Mouse (Mus musculus) ovary, postnatal 36 days (tissue): ENCODE data around the gene Rarb.

ENCODE experiments used
- DNase-seq: peaks from one replicate; pipeline ENCODE4 v3.0.0; 2022; ENCODE audit warnings: low spot score, mixed read lengths

Gene Rarb

DNA sequence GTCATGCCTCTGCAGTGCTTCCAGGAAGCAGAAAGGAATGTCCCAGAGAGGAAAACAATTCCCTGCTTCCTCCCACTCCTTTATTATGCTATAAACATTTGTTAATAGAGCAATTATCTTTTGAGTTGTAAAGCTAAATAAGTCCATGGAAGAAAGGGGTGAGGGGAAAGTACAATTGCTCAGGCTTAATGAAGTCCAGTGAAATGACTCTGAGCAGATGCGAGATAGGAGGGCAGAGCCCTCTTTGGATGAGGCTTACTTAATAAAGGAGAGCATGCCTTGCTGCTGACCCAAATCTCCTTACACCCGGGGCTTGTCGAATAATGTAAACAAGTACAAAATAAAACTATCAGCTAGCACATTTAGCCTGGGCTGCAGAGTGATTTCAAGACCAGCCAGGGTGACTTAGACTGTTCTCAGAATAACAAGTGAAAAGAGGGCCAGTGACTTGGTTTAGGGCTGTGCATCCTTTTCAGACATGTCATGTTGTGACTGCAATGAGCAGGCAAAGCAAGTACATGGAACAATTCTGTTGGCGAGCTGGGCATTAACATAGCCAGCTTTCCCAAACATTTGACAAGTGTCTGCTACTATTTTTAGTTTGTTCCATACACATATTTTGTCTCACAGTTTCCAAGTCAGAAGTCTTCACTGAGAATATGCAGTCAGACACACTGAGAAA lies 83.5 kb downstream of the Rarb start:
- DNase-seq, result no peak

GRCm38 (mm10) chr14:16733595-16734298 lies 85.2 kb downstream of the Rarb start:
- DNase-seq, result no peak

DNA sequence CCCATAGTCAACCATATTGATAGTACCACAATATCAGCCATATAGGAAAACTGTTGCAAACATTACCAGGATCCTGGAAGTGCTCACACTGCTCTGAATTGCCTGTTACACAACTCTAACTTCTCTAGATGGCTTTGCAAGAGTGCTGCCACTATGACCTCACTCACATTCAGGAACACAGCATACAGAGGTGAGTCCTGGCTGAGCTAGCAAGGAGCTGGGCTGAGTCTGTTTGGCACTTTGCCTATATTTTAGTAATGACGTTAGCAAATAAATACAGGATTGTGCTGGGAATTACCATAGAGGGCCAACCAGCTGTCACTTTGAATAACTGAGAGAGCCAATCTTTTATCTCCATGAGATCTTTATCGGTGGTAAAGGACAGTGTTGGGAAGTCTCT lies 86.9 kb downstream of the Rarb start:
- no peak for DNase-seq

- no peak for DNase-seq
These were observed 90.6 kb downstream of the Rarb start for GRCm38 (mm10) chr14:16728175-16728838.

GRCm38 (mm10) chr14:16723991-16724390 lies 95.0 kb downstream of the Rarb start:
- no peak for DNase-seq

- no peak for DNase-seq
These were observed 101.1 kb downstream of the Rarb start for GRCm38 (mm10) chr14:16717821-16718220.

DNA sequence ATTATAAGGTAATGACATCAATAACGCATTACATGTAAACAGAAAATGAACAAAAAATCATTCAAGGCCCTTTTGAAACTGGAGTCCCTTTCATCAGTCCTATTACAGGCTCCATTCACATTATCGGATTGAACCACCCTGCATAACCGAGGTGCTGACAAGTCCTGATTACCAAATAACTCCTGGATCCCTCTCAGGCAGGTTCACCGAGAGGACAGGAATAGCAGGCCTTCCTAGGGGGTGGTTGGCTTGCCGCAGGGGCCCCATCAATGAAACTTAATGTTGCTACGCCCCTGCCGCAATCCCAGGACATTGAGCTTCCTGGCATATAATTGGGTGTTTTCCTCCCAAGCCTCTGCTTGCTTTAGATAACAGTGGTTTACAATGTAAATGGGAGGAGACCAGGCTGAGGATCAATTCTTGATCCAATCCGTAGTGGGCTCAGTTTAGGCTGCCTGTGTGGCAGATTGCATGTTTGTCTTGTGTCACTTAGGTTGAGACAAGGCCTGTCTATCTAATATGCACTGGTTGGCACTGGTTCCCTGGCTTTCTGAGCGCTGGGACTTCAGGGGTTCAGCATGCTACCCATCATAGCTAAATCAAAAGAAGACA lies 104.5 kb downstream of the Rarb start:
- no peak for DNase-seq

DNA sequence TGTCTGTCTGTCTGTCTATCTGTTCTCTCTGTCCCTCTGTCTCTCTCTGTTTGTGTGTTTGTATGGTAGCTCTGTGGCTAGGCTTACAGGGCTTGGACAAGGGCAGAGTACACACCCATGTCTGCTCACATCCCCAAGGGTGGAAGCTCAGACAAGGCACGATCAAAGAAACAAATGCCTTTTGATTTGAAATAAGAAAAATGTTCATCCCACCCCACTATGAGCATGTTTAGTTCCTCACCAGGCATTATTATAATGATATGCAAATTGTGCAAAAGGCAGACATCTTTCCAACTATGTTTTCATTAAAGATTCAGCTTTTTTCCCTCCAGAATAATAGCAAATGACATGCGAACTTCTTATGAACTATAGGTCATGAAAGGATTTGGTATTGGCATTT lies 105.2 kb downstream of the Rarb start:
- no peak for DNase-seq

GRCm38 (mm10) chr14:16699228-16699627 lies 119.7 kb downstream of the Rarb start:
- DNase-seq, result no peak

DNA sequence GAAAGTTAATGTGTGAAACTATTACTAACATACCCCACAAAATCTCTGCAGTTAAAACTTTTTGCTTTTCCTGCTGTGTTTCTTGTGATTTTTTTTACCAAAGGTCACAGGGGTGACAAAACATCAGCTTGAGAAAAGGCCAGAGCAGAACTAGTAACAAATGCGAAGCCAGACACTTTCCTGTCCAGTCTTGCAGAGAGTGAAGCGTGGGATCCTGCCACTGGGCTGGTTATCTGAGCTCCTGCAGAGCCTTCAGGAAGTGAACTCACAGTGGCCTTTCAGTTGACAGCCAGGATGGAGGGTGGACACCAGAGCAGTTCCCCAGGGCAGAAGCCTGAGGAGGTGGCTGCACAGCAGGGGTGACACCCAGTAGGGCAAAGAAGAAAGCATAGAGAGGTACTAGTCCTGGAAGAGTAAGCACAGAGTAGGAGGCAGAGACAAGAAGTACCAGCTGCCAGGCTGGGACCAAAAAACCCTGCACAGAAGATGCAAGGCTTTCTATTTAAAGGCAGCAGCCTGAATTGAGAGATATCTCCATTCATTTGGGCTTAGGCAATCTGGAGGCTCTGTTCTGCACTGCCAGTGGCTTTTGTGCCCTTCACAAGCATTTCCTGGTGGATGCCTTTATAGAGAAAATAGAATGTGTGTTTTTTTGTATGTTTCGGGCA lies 123.4 kb downstream of the Rarb start:
- no peak for DNase-seq

DNA sequence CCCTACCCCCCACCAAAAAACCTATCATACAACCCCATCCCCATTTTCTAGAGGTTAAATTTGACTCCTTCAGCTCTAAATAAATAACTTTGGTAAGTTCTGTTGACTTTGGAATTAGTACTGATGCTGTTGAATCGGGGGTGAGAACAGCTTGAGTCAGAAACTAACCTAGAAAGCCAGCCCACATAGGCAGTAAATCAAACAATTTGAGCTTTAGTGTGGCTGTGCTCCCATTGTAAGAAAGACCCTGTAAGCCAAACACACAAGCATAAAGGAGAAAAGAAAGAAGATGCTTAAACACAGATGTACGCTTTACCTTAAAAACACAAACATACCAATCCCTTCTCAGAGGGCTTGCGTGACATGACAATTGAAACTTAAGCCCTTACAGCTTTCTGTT lies 140.6 kb downstream of the Rarb start:
- DNase-seq, result no peak

- no peak for DNase-seq
These were observed 141.9 kb downstream of the Rarb start for GRCm38 (mm10) chr14:16677081-16677480.

DNA sequence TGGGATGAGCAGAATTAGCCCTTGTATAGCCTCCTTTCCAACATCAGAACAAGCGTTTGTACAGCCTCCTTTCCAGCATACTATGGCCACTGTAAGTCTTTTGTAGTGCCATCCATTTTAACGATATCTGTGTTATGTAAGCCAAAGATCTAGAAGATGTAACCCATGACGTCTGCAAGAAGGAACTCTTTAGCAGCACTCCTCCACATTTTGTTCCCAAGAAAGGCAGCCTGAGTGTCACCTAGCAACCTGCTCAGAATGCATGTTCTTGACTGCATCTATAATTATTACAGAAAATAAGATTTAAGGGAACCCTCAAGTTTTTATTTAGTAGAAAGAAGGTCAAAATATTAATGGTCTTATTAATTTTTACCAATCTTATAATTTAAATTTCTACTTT lies 148.4 kb downstream of the Rarb start:
- DNase-seq, result no peak

- no peak for DNase-seq
These were observed 179.6 kb downstream of the Rarb start for GRCm38 (mm10) chr14:16639153-16639943.

- DNase-seq, result no peak
These were observed 205.0 kb downstream of the Rarb start for GRCm38 (mm10) chr14:16613975-16614374.

DNA sequence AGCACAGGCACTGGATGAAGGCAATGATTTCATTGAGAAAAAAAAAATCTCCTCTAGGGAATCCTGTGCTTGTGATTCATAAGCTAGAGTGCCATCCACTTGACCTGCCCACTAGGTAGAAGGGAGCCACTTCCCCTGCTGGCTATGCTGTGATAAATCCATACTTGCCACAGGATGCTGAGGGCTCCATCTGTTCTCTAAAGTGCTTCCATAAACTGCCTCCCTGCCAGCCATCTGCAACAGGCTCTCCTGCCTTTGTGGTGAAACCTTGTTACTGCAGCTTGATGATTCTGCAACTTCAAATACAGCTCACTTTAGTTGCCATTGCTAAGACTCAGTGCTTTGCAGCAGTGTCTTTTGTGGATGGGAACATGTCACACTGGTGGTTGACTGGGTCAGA lies 213.5 kb downstream of the Rarb start:
- DNase-seq, result no peak

DNA sequence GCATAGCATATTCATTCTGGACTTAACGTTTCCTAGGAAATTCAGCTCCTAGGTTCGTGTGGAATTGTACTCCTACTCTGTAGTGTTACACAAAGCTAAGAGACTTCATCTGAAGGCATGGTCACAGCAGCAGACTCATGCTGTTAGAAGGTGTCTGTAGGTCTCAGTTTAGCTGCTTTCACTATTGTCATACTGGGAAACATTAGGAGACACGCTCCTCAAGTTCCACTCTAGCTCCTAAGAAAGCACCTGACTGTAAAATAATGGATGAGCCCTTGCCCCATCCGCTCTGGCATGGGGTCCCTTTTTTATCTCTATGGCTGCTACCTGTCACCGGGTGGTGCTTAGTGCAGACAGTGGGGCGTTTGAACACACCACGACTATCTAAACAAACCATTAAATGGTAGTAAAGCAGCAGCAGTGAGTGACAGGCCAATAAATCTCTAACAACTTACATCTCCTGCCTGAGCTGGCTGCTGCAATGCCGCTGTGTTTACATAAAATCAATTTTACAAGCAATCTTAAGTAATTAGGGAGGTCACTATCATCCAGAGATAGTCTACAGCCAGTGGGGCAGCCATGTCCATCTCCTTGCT lies 214.4 kb downstream of the Rarb start:
- no peak for DNase-seq

DNA sequence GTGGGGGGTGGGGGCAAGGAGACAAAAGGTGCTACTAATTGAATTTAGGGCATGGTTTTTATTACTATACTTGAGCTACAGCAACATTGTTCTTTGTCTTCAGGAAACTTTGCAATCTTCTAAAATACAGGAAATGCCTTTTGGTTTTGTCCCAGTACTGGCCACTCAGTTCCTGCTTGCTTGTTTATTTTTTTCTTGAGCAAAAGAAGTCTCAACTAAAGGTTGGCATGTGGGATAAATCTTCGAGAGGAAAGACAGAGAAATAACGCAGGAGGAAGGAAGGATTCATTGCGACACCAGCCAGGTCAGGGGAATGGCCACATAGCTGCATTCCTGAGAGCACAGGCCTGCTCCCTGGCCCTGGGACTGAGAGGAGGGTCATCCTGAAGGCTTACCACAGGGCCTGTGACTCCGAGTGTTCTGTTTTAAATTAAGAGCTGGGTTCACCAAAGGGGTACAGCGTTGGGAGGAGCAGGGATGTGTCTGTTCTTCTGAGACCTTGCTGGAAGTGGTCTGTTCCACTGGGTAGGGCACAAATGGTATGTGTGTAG lies 215.8 kb downstream of the Rarb start:
- DNase-seq, result no peak

- no peak for DNase-seq
These were observed 219.7 kb downstream of the Rarb start for GRCm38 (mm10) chr14:16599224-16599623.

DNA sequence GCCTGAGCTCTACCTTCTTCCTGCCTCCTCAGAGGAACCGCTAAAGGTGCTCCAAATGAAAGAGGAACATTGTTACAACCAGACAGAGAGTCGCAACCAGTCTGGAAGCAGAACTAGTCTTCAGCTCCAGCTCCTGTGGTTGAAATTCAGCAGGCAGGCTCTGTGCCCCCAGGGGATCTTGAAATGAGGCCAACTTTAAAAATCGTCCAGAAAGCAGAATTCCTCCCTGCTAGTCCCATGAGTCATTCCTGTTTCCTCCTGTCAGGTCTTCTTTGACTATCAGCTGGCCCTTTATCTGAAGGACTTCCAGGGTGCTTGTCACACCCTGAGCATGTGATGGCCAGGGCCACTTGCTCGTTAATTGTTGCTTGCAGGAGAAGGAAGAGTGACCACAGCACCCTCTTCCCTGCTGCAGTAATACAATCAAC lies 220.9 kb downstream of the Rarb start:
- no peak for DNase-seq

DNA sequence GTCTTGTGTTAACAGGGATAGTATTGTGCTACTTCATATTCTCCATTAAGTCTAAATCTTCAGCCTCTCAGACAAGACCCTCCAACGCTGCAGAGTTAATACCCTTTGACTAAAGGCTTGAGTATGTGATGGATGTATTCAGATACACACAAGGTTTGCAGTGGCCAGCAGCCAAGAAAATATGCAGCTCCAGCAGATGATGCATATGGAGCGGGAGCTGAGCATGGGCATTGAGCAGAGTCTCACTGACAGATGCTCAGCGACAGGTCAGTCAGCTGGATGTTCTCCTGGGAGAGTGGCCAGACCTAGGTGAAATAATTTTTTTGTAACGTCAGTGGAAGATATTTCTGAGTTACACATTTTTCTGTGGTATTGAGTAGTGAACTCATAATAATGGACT lies 229.8 kb downstream of the Rarb start:
- DNase-seq, result no peak
